Mouse (Mus musculus): ENCODE measurements around the gene Nr1h4. TPM values are rescaled to one million over a fixed set of nuclear protein-coding genes. Genes with fewer than 3 reads are reported as not detected.

The Nr1h4 gene
- polyA plus RNA-seq, 1 experiment from 2014 or later, result not detected

- H3K27ac ChIP-seq (ENCODE audit: low read length), result no peak overlapping the region
- H3K4me1 ChIP-seq (ENCODE audit: control insufficient read depth, insufficient read depth, low read length), result peaks cover 6% of the 10 kb centered on the region; the same call in 1 of the 2 replicates
- no peak for ATAC-seq
- H3K4me3 ChIP-seq (ENCODE audit: low read depth, low read length), result no peak overlapping the region
- WGBS, result 21% methylated on average over 7 of the region's 7 CpGs
- no peaks in the 10 kb centered on the region; the same call in 1 of the 2 replicates for H3K27me3 ChIP-seq (ENCODE audit: control insufficient read depth, insufficient read depth, low read depth, low read length)
- no peaks in the 10 kb centered on the region for H3K36me3 ChIP-seq (ENCODE audit: control insufficient read depth, insufficient read depth, low read length)
- no peak overlapping the region for H3K4me2 ChIP-seq (ENCODE audit: low read length)
- no peak overlapping the region for H3K9ac ChIP-seq (ENCODE audit: low read depth, low read length)
- H3K9me3 ChIP-seq (replicated peaks; ENCODE audit: control insufficient read depth, low read length, poor library complexity, severe bottlenecking), result no peaks in the 10 kb centered on the region
Measured at GRCm38 (mm10) chr10:89481638-89482037, 51.7 kb downstream of the Nr1h4 start.

- Histone ChIP-seq H3K27me3 (ENCODE audit: control insufficient read depth, insufficient read depth, low read depth, low read length) (no peaks in the 10 kb centered on the region), H3K9me3 (replicated peaks; ENCODE audit: control insufficient read depth, low read length, poor library complexity, severe bottlenecking) (no peaks in the 10 kb centered on the region), H3K36me3 (ENCODE audit: control insufficient read depth, insufficient read depth, low read length) (no peaks in the 10 kb centered on the region), H3K4me2 (ENCODE audit: low read length) (no peak overlapping the region), H3K9ac (ENCODE audit: low read depth, low read length) (no peak overlapping the region), H3K4me1 (ENCODE audit: control insufficient read depth, insufficient read depth, low read length) (peaks cover 6% of the 10 kb centered on the region; the same call in 1 of the 2 replicates), H3K27ac (ENCODE audit: low read length) (no peak overlapping the region), H3K4me3 (ENCODE audit: low read depth, low read length) (no peak overlapping the region)
- ATAC-seq, result no peak
- WGBS, result 88% methylated on average over 8 of the region's 8 CpGs
Measured at GRCm38 (mm10) chr10:89478766-89479165, 54.6 kb downstream of the Nr1h4 start.

- ATAC-seq, result no peak
Measured at GRCm38 (mm10) chr10:89470596-89471353, 62.6 kb downstream of the Nr1h4 start.

GRCm38 (mm10) chr10:89464760-89465405, 68.5 kb downstream of the Nr1h4 start:
- 89% methylated on average over 4 of the region's 4 CpGs for WGBS
- no peaks in the 10 kb centered on the region for H3K36me3 ChIP-seq (ENCODE audit: control insufficient read depth, insufficient read depth, low read length)
- H3K27me3 ChIP-seq (ENCODE audit: control insufficient read depth, insufficient read depth, low read depth, low read length), result no peaks in the 10 kb centered on the region; the same call in 1 of the 2 replicates
- no peaks in the 10 kb centered on the region for H3K9me3 ChIP-seq (replicated peaks; ENCODE audit: control insufficient read depth, low read length, poor library complexity, severe bottlenecking)
- H3K9ac ChIP-seq (ENCODE audit: low read depth, low read length), result no peak overlapping the region
- H3K4me1 ChIP-seq (ENCODE audit: control insufficient read depth, insufficient read depth, low read length), result no peaks in the 10 kb centered on the region
- H3K4me2 ChIP-seq (ENCODE audit: low read length), result no peak overlapping the region
- no peak for ATAC-seq
- no peak overlapping the region for H3K27ac ChIP-seq (ENCODE audit: low read length)
- H3K4me3 ChIP-seq (ENCODE audit: low read depth, low read length), result no peak overlapping the region

More at GRCm38 (mm10) chr10:89470596-89471353, 62.6 kb downstream of the Nr1h4 start:
- H3K27me3 ChIP-seq (ENCODE audit: control insufficient read depth, insufficient read depth, low read depth, low read length), result no peaks in the 10 kb centered on the region
- H3K27ac ChIP-seq (ENCODE audit: low read length), result no peak overlapping the region
- H3K4me2 ChIP-seq (ENCODE audit: low read length), result no peak overlapping the region
- H3K4me3 ChIP-seq (ENCODE audit: low read depth, low read length), result no peak overlapping the region
- WGBS, result 29% methylated on average over 7 of the region's 7 CpGs
- H3K36me3 ChIP-seq (ENCODE audit: control insufficient read depth, insufficient read depth, low read length), result no peaks in the 10 kb centered on the region
- H3K9ac ChIP-seq (ENCODE audit: low read depth, low read length), result no peak overlapping the region
- no peaks in the 10 kb centered on the region for H3K4me1 ChIP-seq (ENCODE audit: control insufficient read depth, insufficient read depth, low read length)
- 0 out of 2 replicates have a peak, but pooled peaks cover 2% of the 10 kb centered on the region for H3K9me3 ChIP-seq (replicated peaks; ENCODE audit: control insufficient read depth, low read length, poor library complexity, severe bottlenecking)

GRCm38 (mm10) chr10:89462890-89463289, 70.5 kb downstream of the Nr1h4 start:
- H3K27ac ChIP-seq (ENCODE audit: low read length), result no peak overlapping the region
- 80% methylated on average over 11 of the region's 11 CpGs for WGBS
- H3K9ac ChIP-seq (ENCODE audit: low read depth, low read length), result no peak overlapping the region
- H3K4me1 ChIP-seq (ENCODE audit: control insufficient read depth, insufficient read depth, low read length), result no peaks in the 10 kb centered on the region
- H3K9me3 ChIP-seq (replicated peaks; ENCODE audit: control insufficient read depth, low read length, poor library complexity, severe bottlenecking), result no peaks in the 10 kb centered on the region
- no peak overlapping the region for H3K4me3 ChIP-seq (ENCODE audit: low read depth, low read length)
- no peak overlapping the region for H3K4me2 ChIP-seq (ENCODE audit: low read length)
- no peaks in the 10 kb centered on the region; the same call in 1 of the 2 replicates for H3K27me3 ChIP-seq (ENCODE audit: control insufficient read depth, insufficient read depth, low read depth, low read length)
- no peaks in the 10 kb centered on the region for H3K36me3 ChIP-seq (ENCODE audit: control insufficient read depth, insufficient read depth, low read length)
- ATAC-seq, result no peak

- Histone ChIP-seq H3K36me3 (ENCODE audit: control insufficient read depth, insufficient read depth, low read length) (no peaks in the 10 kb centered on the region), H3K4me2 (ENCODE audit: low read length) (no peak overlapping the region), H3K27ac (ENCODE audit: low read length) (no peak overlapping the region), H3K4me1 (ENCODE audit: control insufficient read depth, insufficient read depth, low read length) (no peaks in the 10 kb centered on the region), H3K4me3 (ENCODE audit: low read depth, low read length) (no peak overlapping the region), H3K9me3 (replicated peaks; ENCODE audit: control insufficient read depth, low read length, poor library complexity, severe bottlenecking) (no peaks in the 10 kb centered on the region), H3K27me3 (ENCODE audit: control insufficient read depth, insufficient read depth, low read depth, low read length) (no peaks in the 10 kb centered on the region; the same call in 1 of the 2 replicates), H3K9ac (ENCODE audit: low read depth, low read length) (no peak overlapping the region)
- 15% methylated on average over 14 of the region's 14 CpGs for WGBS
- peak; percentile 84 for ATAC-seq
Measured at GRCm38 (mm10) chr10:89461856-89462507, 71.4 kb downstream of the Nr1h4 start.

GRCm38 (mm10) chr10:89460972-89461371, 72.4 kb downstream of the Nr1h4 start:
- Histone ChIP-seq H3K9me3 (replicated peaks; ENCODE audit: control insufficient read depth, low read length, poor library complexity, severe bottlenecking) (no peaks in the 10 kb centered on the region), H3K36me3 (ENCODE audit: control insufficient read depth, insufficient read depth, low read length) (no peaks in the 10 kb centered on the region), H3K4me1 (ENCODE audit: control insufficient read depth, insufficient read depth, low read length) (no peaks in the 10 kb centered on the region), H3K27me3 (ENCODE audit: control insufficient read depth, insufficient read depth, low read depth, low read length) (no peaks in the 10 kb centered on the region; the same call in 1 of the 2 replicates), H3K27ac (ENCODE audit: low read length) (no peak overlapping the region), H3K4me3 (ENCODE audit: low read depth, low read length) (no peak overlapping the region), H3K4me2 (ENCODE audit: low read length) (no peak overlapping the region), H3K9ac (ENCODE audit: low read depth, low read length) (no peak overlapping the region)
- WGBS, result 75% methylated on average over 11 of the region's 11 CpGs
- no peak for ATAC-seq

- Histone ChIP-seq H3K27ac (ENCODE audit: low read length) (no peak overlapping the region), H3K36me3 (ENCODE audit: control insufficient read depth, insufficient read depth, low read length) (no peaks in the 10 kb centered on the region), H3K4me2 (ENCODE audit: low read length) (no peak overlapping the region), H3K9me3 (replicated peaks; ENCODE audit: control insufficient read depth, low read length, poor library complexity, severe bottlenecking) (no peaks in the 10 kb centered on the region), H3K4me3 (ENCODE audit: low read depth, low read length) (no peak overlapping the region), H3K4me1 (ENCODE audit: control insufficient read depth, insufficient read depth, low read length) (no peaks in the 10 kb centered on the region; the same call in 1 of the 2 replicates), H3K9ac (ENCODE audit: low read depth, low read length) (no peak overlapping the region), H3K27me3 (ENCODE audit: control insufficient read depth, insufficient read depth, low read depth, low read length) (no peaks in the 10 kb centered on the region; the same call in 1 of the 2 replicates)
- WGBS, result 79% methylated on average over 3 of the region's 3 CpGs
- ATAC-seq, result no peak
Measured at GRCm38 (mm10) chr10:89458770-89459169, 74.6 kb downstream of the Nr1h4 start.

Measured in midbrain, embryonic 16.5 days (tissue).